Mouse (Mus musculus): ENCODE measurements around the gene Mgat4b.

- TF ChIP-seq CTCF (conservative IDR thresholded peaks at IDR 0.05; ENCODE audit: low read length) (no peak), POU5F1 (IDR thresholded peaks at IDR 0.05; ENCODE audit: borderline replicate concordance, low read length) (no peak)
Observed at GRCm38 (mm10) chr11:50279005-50279404, 68.3 kb downstream of the Mgat4b start.
